Mouse (Mus musculus) stomach, embryonic 16.5 days (tissue): ENCODE measurements at regions not wholly inside any gene's neighbourhood (a gene's known extent, or its start where the extent isn't known, plus 50 kb on each side); places are given as distances from the start of the nearest gene placed in this dataset.

Experiments used
- ATAC-seq: fragments of 200-750 bp; cut with Nextera tagmentation; 2 replicates; pipeline ENCODE4 v1.8.0; 2017; ENCODE audit warnings: moderate number of reproducible peaks, moderate TSS enrichment; ENCODE audit not compliant: insufficient read depth, low FRiP score
- H3K27ac ChIP-seq: fragments of 300-500 bp; sonication (generic); 2 replicates; pipeline ENCODE4 v1.5.1; 2014; ENCODE audit warnings: low read length
- H3K27me3 ChIP-seq: fragments of 300-500 bp; sonication (generic); 2 replicates; pipeline ENCODE4 v1.6.1; 2014; ENCODE audit warnings: low read length, control low read depth, mixed read lengths; ENCODE audit not compliant: control insufficient read depth, insufficient read depth
- H3K36me3 ChIP-seq: fragments of 300-500 bp; sonication (generic); 2 replicates; pipeline ENCODE4 v1.6.1; 2014; ENCODE audit warnings: low read length; ENCODE audit not compliant: control insufficient read depth, insufficient read depth
- H3K4me1 ChIP-seq: fragments of 300-500 bp; sonication (generic); 2 replicates; pipeline ENCODE4 v1.6.1; 2014; ENCODE audit warnings: low read length, control low read depth, mixed read lengths; ENCODE audit not compliant: control insufficient read depth, insufficient read depth
- H3K4me2 ChIP-seq: fragments of 300-500 bp; sonication (generic); 2 replicates; pipeline ENCODE4 v1.6.1; 2014; ENCODE audit warnings: low read depth, low read length, mixed read lengths
- H3K4me3 ChIP-seq: fragments of 300-500 bp; sonication (generic); replicated peaks from 2 replicates; pipeline ENCODE4 v1.5.1; 2014; ENCODE audit warnings: mild to moderate bottlenecking, low read length
- H3K9ac ChIP-seq: fragments of 300-500 bp; sonication (generic); 2 replicates; pipeline ENCODE4 v1.6.1; 2014; ENCODE audit warnings: low read length
- H3K9me3 ChIP-seq: fragments of 300-500 bp; sonication (generic); replicated peaks from 2 replicates; pipeline ENCODE4 v1.6.1; 2016; ENCODE audit warnings: low read length, control low read depth; ENCODE audit not compliant: control insufficient read depth
- WGBS: fragments of 180-500 bp; shearing (Covaris S2); extraction: QIAGEN DNeasy Blood & Tissue Kit; methylation state at CpG from one replicate; pipeline ENCODE4 v1.1.7; 2014; 5-methylcytosine and 5-hydroxymethylcytosine counted together

GRCm38 (mm10) chr2:92752156-92752555, 152.6 kb downstream of the Chst1 start:
- ATAC-seq = no peak
- Histone ChIP-seq H3K9ac (no peak overlapping the region), H3K27me3 (no peaks in the 10 kb centered on the region), H3K4me2 (no peak overlapping the region), H3K9me3 (no peaks in the 10 kb centered on the region), H3K4me3 (no peak overlapping the region), H3K36me3 (no peaks in the 10 kb centered on the region), H3K4me1 (no peaks in the 10 kb centered on the region), H3K27ac (no peak overlapping the region)
- WGBS = 85% methylated on average over 3 of the region's 3 CpGs

- H3K9me3 ChIP-seq = no peaks in the 10 kb centered on the region
- no peaks in the 10 kb centered on the region for H3K27me3 ChIP-seq
- no peaks in the 10 kb centered on the region for H3K4me1 ChIP-seq
- no peak for ATAC-seq
- no peak overlapping the region for H3K27ac ChIP-seq
- H3K36me3 ChIP-seq = no peaks in the 10 kb centered on the region
- H3K4me3 ChIP-seq = no peak overlapping the region
- H3K9ac ChIP-seq = no peak overlapping the region
- WGBS = 84% methylated on average over 8 of the region's 8 CpGs
- no peak overlapping the region for H3K4me2 ChIP-seq
These were observed 153.3 kb downstream of the Chst1 start for GRCm38 (mm10) chr2:92752794-92753193.

- H3K4me3 ChIP-seq = no peak overlapping the region
- H3K9ac ChIP-seq = no peak overlapping the region
- no peak overlapping the region for H3K27ac ChIP-seq
- ATAC-seq = no peak
- H3K4me2 ChIP-seq = no peak overlapping the region
- 67% methylated on average over 10 of the region's 10 CpGs for WGBS
- H3K9me3 ChIP-seq = no peaks in the 10 kb centered on the region
- H3K27me3 ChIP-seq = no peaks in the 10 kb centered on the region
- H3K4me1 ChIP-seq = no peaks in the 10 kb centered on the region
- no peaks in the 10 kb centered on the region for H3K36me3 ChIP-seq
These were observed 155.2 kb downstream of the Chst1 start for GRCm38 (mm10) chr2:92754505-92755280.

GRCm38 (mm10) chr2:92756491-92756890, 157.0 kb downstream of the Chst1 start:
- no peaks in the 10 kb centered on the region for H3K36me3 ChIP-seq
- H3K4me3 ChIP-seq = no peak overlapping the region
- no peak overlapping the region for H3K4me2 ChIP-seq
- no peak overlapping the region for H3K9ac ChIP-seq
- ATAC-seq = no peak
- 100% methylated on average over 1 of the region's 1 CpGs for WGBS
- no peaks in the 10 kb centered on the region for H3K4me1 ChIP-seq
- no peak overlapping the region for H3K27ac ChIP-seq
- H3K27me3 ChIP-seq = no peaks in the 10 kb centered on the region
- H3K9me3 ChIP-seq = no peaks in the 10 kb centered on the region

GRCm38 (mm10) chr2:92758775-92759174, 156.1 kb upstream of the Syt13 start:
- no peak overlapping the region for H3K27ac ChIP-seq
- WGBS = 36% methylated on average over 3 of the region's 3 CpGs
- H3K9ac ChIP-seq = no peak overlapping the region
- H3K4me3 ChIP-seq = no peak overlapping the region
- no peaks in the 10 kb centered on the region for H3K9me3 ChIP-seq
- no peak for ATAC-seq
- no peak overlapping the region for H3K4me2 ChIP-seq
- no peaks in the 10 kb centered on the region for H3K4me1 ChIP-seq
- H3K27me3 ChIP-seq = no peaks in the 10 kb centered on the region
- H3K36me3 ChIP-seq = no peaks in the 10 kb centered on the region

GRCm38 (mm10) chr2:92763881-92764635, 150.8 kb upstream of the Syt13 start:
- Histone ChIP-seq H3K27me3 (no peaks in the 10 kb centered on the region), H3K4me3 (no peak overlapping the region), H3K9ac (no peak overlapping the region), H3K27ac (no peak overlapping the region), H3K9me3 (no peaks in the 10 kb centered on the region), H3K4me2 (no peak overlapping the region), H3K4me1 (no peaks in the 10 kb centered on the region), H3K36me3 (no peaks in the 10 kb centered on the region)
- whole genome bisulfite sequencing = 94% methylated on average over 1 of the region's 1 CpGs
- ATAC-seq = no peak

GRCm38 (mm10) chr2:92767476-92768005, 147.4 kb upstream of the Syt13 start:
- Histone ChIP-seq H3K27ac (no peak overlapping the region), H3K9ac (no peak overlapping the region), H3K36me3 (no peaks in the 10 kb centered on the region), H3K27me3 (no peaks in the 10 kb centered on the region), H3K4me1 (no peaks in the 10 kb centered on the region), H3K4me2 (no peak overlapping the region), H3K9me3 (peaks cover 2% of the 10 kb centered on the region; the same call in 1 of the 2 replicates), H3K4me3 (no peak overlapping the region)
- 90% methylated on average over 5 of the region's 5 CpGs for WGBS
- ATAC-seq = no peak

GRCm38 (mm10) chr2:92768088-92768487, 146.8 kb upstream of the Syt13 start:
- WGBS = 39% methylated on average over 2 of the region's 2 CpGs
- Histone ChIP-seq H3K36me3 (no peaks in the 10 kb centered on the region), H3K27me3 (no peaks in the 10 kb centered on the region), H3K9me3 (peaks cover 2% of the 10 kb centered on the region; the same call in 1 of the 2 replicates), H3K4me1 (no peaks in the 10 kb centered on the region), H3K4me3 (no peak overlapping the region), H3K9ac (no peak overlapping the region), H3K27ac (no peak overlapping the region), H3K4me2 (no peak overlapping the region)
- ATAC-seq = no peak

- H3K4me3 ChIP-seq = no peak overlapping the region
- H3K9ac ChIP-seq = no peak overlapping the region
- H3K9me3 ChIP-seq = peaks cover 2% of the 10 kb centered on the region; the same call in 1 of the 2 replicates
- H3K27ac ChIP-seq = no peak overlapping the region
- H3K4me1 ChIP-seq = no peaks in the 10 kb centered on the region
- no peak overlapping the region for H3K4me2 ChIP-seq
- no peaks in the 10 kb centered on the region for H3K36me3 ChIP-seq
- 62% methylated on average over 3 of the region's 3 CpGs for WGBS
- no peak for ATAC-seq
- H3K27me3 ChIP-seq = no peaks in the 10 kb centered on the region
These were observed 145.8 kb upstream of the Syt13 start for GRCm38 (mm10) chr2:92769061-92769460.
